Mouse (Mus musculus): ENCODE results near the gene Grik1. TPM values are rescaled to one million over a fixed set of nuclear protein-coding genes. Genes with fewer than 3 reads are reported as not detected.

Grik1 gene
- polyA plus RNA-seq, 1 experiment: not detected

- H3ac ChIP-seq (ENCODE audit: control insufficient read depth, insufficient read length, low read depth): no peak overlapping the region
- H3K4me3 ChIP-seq (ENCODE audit: insufficient read depth, poor library complexity, severe bottlenecking): no peak overlapping the region
- no peaks in the 10 kb centered on the region for H3K79me3 ChIP-seq (ENCODE audit: low read depth)
- no peak for TF ChIP-seq MYOD1 (IDR thresholded peaks at IDR 0.05; ENCODE audit: control insufficient read depth, insufficient read length, low read depth)
- no peak for TF ChIP-seq USF1 (IDR thresholded peaks at IDR 0.05; ENCODE audit: low read depth)
- H3K79me2 ChIP-seq (ENCODE audit: control insufficient read depth, insufficient read depth): no peaks in the 10 kb centered on the region
- no peaks in the 10 kb centered on the region for H3K27me3 ChIP-seq (ENCODE audit: control insufficient read depth, insufficient read depth, insufficient read length)
- no peaks in the 10 kb centered on the region for H3K36me3 ChIP-seq (ENCODE audit: control insufficient read depth, insufficient read depth)
These were observed 147.5 kb downstream of the Grik1 start for GRCm38 (mm10) chr16:88142574-88142973.

- H3K36me3 ChIP-seq (ENCODE audit: control insufficient read depth, insufficient read depth): no peaks in the 10 kb centered on the region
- TF ChIP-seq FOSL1 (IDR thresholded peaks at IDR 0.05; ENCODE audit: insufficient read depth, low read length, poor library complexity, severe bottlenecking) (no peak), MAX (IDR thresholded peaks at IDR 0.05) (no peak), CEBPB (IDR thresholded peaks at IDR 0.05; ENCODE audit: low read depth) (no peak), MYOD1 (IDR thresholded peaks at IDR 0.05; ENCODE audit: control insufficient read depth, insufficient read length, low read depth) (no peak)
- no peak overlapping the region for H3ac ChIP-seq (ENCODE audit: control insufficient read depth, insufficient read length, low read depth)
- H3K27me3 ChIP-seq (ENCODE audit: control insufficient read depth, insufficient read depth, insufficient read length): no peaks in the 10 kb centered on the region
- H3K79me3 ChIP-seq (ENCODE audit: low read depth): no peaks in the 10 kb centered on the region
- no peaks in the 10 kb centered on the region for H3K79me2 ChIP-seq (ENCODE audit: control insufficient read depth, insufficient read depth)
- no peak overlapping the region for H3K4me3 ChIP-seq (ENCODE audit: insufficient read depth, poor library complexity, severe bottlenecking)
These were observed 147.9 kb downstream of the Grik1 start for GRCm38 (mm10) chr16:88142136-88142535.

DNA sequence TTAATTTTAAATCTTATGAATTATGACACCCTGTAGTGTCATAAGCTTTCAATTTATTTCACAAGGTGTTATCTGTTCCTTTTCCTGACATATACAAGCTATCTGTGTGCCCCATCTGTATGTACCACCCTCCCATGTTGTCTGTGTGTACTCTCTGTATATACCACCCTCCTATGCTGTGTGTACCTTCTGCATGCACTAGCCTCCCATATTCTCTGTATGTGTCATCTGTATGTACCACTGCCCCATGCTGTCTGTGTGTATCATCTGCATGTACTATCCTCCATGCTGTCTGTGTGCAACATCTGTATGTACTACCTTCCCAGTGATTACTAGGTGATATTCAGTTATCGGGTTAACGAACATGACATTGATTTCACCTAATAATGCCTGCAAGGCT lies 148.5 kb downstream of the Grik1 start:
- Histone ChIP-seq H3ac (ENCODE audit: control insufficient read depth, insufficient read length, low read depth) (no peak overlapping the region), H3K4me3 (ENCODE audit: insufficient read depth, poor library complexity, severe bottlenecking) (no peak overlapping the region), H3K79me2 (ENCODE audit: control insufficient read depth, insufficient read depth) (no peaks in the 10 kb centered on the region), H3K27me3 (ENCODE audit: control insufficient read depth, insufficient read depth, insufficient read length) (no peaks in the 10 kb centered on the region), H3K79me3 (ENCODE audit: low read depth) (no peaks in the 10 kb centered on the region), H3K36me3 (ENCODE audit: control insufficient read depth, insufficient read depth) (no peaks in the 10 kb centered on the region)
- TF ChIP-seq CTCF (IDR thresholded peaks at IDR 0.05; ENCODE audit: control insufficient read depth, insufficient read depth, insufficient read length): no peak
- TF ChIP-seq MYOD1 (IDR thresholded peaks at IDR 0.05; ENCODE audit: control insufficient read depth, insufficient read length, low read depth): no peak
- TF ChIP-seq USF1 (IDR thresholded peaks at IDR 0.05; ENCODE audit: low read depth): no peak
- no peak for TF ChIP-seq CEBPB (IDR thresholded peaks at IDR 0.05; ENCODE audit: low read depth)
- TF ChIP-seq FOSL1 (IDR thresholded peaks at IDR 0.05; ENCODE audit: insufficient read depth, low read length, poor library complexity, severe bottlenecking): no peak

DNA sequence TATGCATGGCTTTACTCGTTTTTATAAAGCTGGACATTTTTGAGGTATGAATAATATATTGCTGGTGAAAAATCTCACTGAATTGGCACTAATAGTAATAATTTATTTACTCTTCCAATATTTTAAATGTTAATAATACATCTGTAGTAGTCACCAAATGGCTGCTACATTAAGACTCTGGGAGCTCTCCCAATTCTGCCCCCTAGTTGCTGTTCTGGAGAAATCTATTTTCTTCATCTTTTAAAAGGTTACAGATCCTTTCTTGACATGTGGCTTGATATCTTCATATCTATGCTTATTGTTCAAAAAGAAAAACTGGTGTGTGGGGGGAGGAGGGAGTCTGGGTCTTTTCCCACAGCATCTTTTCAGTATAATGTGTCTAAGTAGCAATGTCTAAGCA lies 151.2 kb downstream of the Grik1 start:
- Histone ChIP-seq H3K4me3 (ENCODE audit: insufficient read depth, poor library complexity, severe bottlenecking) (no peak overlapping the region), H3K36me3 (ENCODE audit: control insufficient read depth, insufficient read depth) (no peaks in the 10 kb centered on the region), H3ac (ENCODE audit: control insufficient read depth, insufficient read length, low read depth) (no peak overlapping the region), H3K79me3 (ENCODE audit: low read depth) (no peaks in the 10 kb centered on the region), H3K27me3 (ENCODE audit: control insufficient read depth, insufficient read depth, insufficient read length) (no peaks in the 10 kb centered on the region), H3K79me2 (ENCODE audit: control insufficient read depth, insufficient read depth) (no peaks in the 10 kb centered on the region)
- TF ChIP-seq USF1 (IDR thresholded peaks at IDR 0.05; ENCODE audit: low read depth): no peak
- no peak for TF ChIP-seq FOSL1 (IDR thresholded peaks at IDR 0.05; ENCODE audit: insufficient read depth, low read length, poor library complexity, severe bottlenecking)
- TF ChIP-seq CTCF (IDR thresholded peaks at IDR 0.05; ENCODE audit: control insufficient read depth, insufficient read depth, insufficient read length): no peak
- TF ChIP-seq MAX (IDR thresholded peaks at IDR 0.05): no peak
- TF ChIP-seq CEBPB (IDR thresholded peaks at IDR 0.05; ENCODE audit: low read depth): no peak
- TF ChIP-seq MYOG (IDR thresholded peaks at IDR 0.05; ENCODE audit: control insufficient read depth, extremely low read depth, insufficient read length): no peak
- no peak for TF ChIP-seq MYOD1 (IDR thresholded peaks at IDR 0.05; ENCODE audit: control insufficient read depth, insufficient read length, low read depth)

- H3ac ChIP-seq (ENCODE audit: control insufficient read depth, insufficient read length, low read depth): no peak overlapping the region
- H3K79me3 ChIP-seq (ENCODE audit: low read depth): no peaks in the 10 kb centered on the region
- H3K36me3 ChIP-seq (ENCODE audit: control insufficient read depth, insufficient read depth): no peaks in the 10 kb centered on the region
- H3K79me2 ChIP-seq (ENCODE audit: control insufficient read depth, insufficient read depth): no peaks in the 10 kb centered on the region
- H3K4me3 ChIP-seq (ENCODE audit: insufficient read depth, poor library complexity, severe bottlenecking): no peak overlapping the region
- TF ChIP-seq MYOD1 (IDR thresholded peaks at IDR 0.05; ENCODE audit: control insufficient read depth, insufficient read length, low read depth): no peak
- TF ChIP-seq CTCF (IDR thresholded peaks at IDR 0.05; ENCODE audit: control insufficient read depth, insufficient read depth, insufficient read length): no peak
- TF ChIP-seq FOSL1 (IDR thresholded peaks at IDR 0.05; ENCODE audit: insufficient read depth, low read length, poor library complexity, severe bottlenecking): no peak
- no peak for TF ChIP-seq MYOG (IDR thresholded peaks at IDR 0.05; ENCODE audit: control insufficient read depth, extremely low read depth, insufficient read length)
- TF ChIP-seq MAX (IDR thresholded peaks at IDR 0.05): no peak
- TF ChIP-seq USF1 (IDR thresholded peaks at IDR 0.05; ENCODE audit: low read depth): no peak
- TF ChIP-seq CEBPB (IDR thresholded peaks at IDR 0.05; ENCODE audit: low read depth): no peak
- H3K27me3 ChIP-seq (ENCODE audit: control insufficient read depth, insufficient read depth, insufficient read length): no peaks in the 10 kb centered on the region
These were observed 157.1 kb downstream of the Grik1 start for GRCm38 (mm10) chr16:88132919-88133318.

GRCm38 (mm10) chr16:88131103-88131502 lies 159.0 kb downstream of the Grik1 start:
- Histone ChIP-seq H3K79me2 (ENCODE audit: control insufficient read depth, insufficient read depth) (no peaks in the 10 kb centered on the region), H3ac (ENCODE audit: control insufficient read depth, insufficient read length, low read depth) (no peak overlapping the region), H3K36me3 (ENCODE audit: control insufficient read depth, insufficient read depth) (no peaks in the 10 kb centered on the region), H3K4me3 (ENCODE audit: insufficient read depth, poor library complexity, severe bottlenecking) (no peak overlapping the region), H3K27me3 (ENCODE audit: control insufficient read depth, insufficient read depth, insufficient read length) (no peaks in the 10 kb centered on the region), H3K79me3 (ENCODE audit: low read depth) (no peaks in the 10 kb centered on the region)
- TF ChIP-seq USF1 (IDR thresholded peaks at IDR 0.05; ENCODE audit: low read depth) (no peak), MYOG (IDR thresholded peaks at IDR 0.05; ENCODE audit: control insufficient read depth, extremely low read depth, insufficient read length) (no peak), MYOD1 (IDR thresholded peaks at IDR 0.05; ENCODE audit: control insufficient read depth, insufficient read length, low read depth) (no peak), CTCF (IDR thresholded peaks at IDR 0.05; ENCODE audit: control insufficient read depth, insufficient read depth, insufficient read length) (no peak), MAX (IDR thresholded peaks at IDR 0.05) (no peak), CEBPB (IDR thresholded peaks at IDR 0.05; ENCODE audit: low read depth) (no peak), FOSL1 (IDR thresholded peaks at IDR 0.05; ENCODE audit: insufficient read depth, low read length, poor library complexity, severe bottlenecking) (no peak)
